Mouse (Mus musculus) neural tube, embryonic 10.5 days (tissue): ENCODE results near the gene Slc35a3.

Experiments
- DNase-seq: peaks from one replicate; pipeline ENCODE4 v3.0.0-alpha.2; 2017; ENCODE audit warnings: low spot score; ENCODE audit errors: extremely low spot score

Gene Slc35a3

DNA sequence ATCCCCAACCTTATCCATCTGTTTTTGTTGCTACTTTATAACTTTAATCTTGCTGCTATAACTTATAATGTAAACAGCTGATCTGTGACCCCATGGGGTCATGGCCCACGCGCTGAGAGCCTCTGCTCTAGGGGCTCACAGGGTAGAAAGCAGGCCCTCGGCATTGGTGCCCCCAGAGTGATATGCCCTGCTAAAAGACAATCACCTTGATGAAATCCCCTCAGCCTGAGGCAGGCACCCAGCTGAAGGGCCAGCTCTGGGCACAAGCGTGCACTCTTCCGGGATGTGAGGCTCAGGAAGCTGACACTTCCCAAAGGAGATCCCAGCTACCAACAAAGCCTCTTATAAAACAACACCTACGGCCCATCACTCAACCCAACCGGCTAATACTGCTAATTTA lies 74.1 kb downstream of the Slc35a3 start:
- no peak for DNase-seq

DNA sequence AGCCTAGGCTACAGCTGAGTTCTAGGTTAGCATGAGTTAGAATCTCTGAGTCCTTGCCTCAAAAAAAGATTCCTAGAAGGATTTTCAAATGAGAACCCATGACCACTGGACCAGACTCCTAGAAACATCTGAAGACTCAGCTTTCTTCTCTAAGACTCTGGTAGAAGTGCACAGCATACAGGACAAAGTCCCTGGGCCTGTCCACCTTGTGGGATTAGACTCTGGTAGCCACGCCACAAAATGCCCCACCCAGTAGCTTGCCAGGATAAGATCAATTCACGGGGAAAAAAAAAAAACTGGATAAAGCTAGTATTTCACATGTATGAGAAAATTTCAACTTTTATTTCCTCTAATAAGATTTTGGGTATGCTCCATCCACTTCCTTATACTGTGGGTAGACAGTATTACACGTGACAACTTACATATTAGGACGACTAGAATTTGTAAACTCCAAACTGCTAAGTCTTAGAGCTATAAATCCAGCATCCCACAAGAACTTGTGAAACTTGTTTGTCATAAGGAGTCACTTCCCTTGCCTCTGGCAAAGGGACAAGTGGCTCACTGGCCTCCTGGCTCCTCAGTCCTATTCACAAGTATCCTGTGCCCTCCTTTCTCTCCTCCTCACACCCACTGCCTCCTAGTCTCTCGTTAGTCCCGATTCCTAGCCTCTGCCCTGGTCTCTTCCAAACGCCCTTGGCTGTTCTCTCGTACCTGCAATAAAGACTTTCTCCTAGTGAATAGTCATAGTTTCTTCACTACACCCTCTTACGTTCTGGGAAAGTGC lies 74.7 kb downstream of the Slc35a3 start:
- no peak for DNase-seq

DNA sequence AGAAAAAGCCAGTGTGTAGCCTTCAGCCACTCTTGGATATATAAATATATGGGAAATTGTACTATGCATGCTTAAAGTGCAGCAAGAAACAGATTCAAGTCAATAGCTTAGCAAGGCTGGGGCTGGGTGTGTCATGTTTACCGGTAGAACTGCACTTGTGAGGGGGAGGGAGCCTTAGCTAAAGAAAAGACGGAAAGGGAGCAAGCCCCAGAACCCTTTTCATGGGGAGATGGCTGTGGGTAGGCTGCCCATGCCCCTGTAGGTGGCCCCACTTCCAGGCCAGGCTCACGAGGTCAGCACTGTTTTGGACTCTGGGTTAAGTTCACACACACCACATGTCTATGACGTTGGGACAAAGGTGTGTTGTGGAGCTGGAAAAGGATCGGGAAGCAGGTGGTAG lies 76.8 kb downstream of the Slc35a3 start:
- DNase-seq = no peak

DNA sequence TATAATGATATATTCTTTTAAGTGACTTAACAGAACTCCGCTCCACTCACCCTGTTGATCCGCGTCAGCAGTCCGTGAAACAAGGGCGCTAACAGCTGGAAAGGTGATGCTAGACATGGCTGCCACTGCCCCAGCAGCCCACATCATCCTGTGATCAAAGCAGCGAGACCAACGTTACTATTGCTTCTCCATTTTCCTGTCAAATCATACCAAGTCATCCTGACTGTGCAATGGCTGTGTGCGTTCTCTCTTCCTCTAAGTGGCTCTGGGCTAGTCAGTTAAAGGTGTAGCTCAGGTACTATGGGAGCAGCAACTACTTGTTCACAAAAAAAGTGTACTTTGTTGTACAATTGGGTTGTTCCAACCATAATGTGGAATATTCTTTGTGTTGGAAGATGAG lies 77.8 kb downstream of the Slc35a3 start:
- DNase-seq = no peak

DNA sequence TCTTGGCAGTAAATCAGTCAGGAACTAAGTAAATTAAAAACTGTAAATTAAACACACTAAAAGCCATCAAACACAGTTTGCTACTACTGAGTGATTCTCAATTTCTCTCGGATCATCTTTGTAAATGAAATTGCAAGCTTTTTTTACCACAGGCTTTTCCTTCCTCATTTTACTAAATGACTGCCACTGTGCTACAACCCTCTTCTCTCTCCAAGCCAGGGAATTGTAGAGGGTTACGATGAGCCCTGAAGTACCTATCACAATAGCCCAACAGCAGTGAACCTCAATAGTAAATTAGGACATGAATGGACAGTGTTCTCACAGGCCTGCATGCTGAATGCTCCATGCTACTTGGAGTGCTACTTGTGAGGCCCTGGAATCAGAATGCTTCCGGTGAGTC lies 78.5 kb downstream of the Slc35a3 start:
- DNase-seq = no peak

DNA sequence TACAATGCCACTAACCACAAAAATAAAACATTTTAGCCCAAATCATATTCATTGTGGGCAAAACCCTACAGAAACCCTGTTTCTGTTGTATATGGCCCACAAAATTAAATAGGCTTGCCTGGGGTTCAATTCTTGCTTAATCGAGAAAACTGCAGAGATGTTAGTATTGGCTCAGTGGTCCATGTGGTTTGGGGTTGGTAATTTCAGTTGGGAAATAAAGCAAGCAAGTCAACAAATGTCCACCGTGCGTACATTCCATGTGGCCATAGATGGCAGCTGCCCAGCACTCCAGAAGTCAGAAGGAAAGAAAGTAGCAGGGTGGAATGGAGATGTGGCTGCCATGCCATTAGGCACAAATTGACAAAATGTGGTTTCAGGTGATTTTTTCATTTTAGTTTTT lies 79.7 kb downstream of the Slc35a3 start:
- no peak for DNase-seq

DNA sequence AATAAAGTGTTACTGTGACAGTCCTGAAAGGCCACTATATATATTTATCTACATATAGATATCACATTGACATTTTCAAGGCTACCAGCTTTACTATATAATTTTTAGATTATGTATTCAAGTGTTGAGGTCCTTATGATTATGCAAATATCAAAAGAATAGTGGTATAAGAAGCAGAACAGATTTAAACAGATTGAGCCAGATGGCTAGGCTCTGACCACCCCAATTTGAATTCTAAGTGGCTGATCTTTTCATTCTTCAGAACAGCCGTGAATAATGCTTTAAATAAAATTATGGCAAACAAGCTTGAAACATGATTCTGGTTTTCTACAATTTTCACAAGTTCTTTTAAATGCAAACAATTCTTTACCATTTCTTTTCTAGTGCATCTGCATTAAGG lies 81.2 kb downstream of the Slc35a3 start:
- DNase-seq = no peak

DNA sequence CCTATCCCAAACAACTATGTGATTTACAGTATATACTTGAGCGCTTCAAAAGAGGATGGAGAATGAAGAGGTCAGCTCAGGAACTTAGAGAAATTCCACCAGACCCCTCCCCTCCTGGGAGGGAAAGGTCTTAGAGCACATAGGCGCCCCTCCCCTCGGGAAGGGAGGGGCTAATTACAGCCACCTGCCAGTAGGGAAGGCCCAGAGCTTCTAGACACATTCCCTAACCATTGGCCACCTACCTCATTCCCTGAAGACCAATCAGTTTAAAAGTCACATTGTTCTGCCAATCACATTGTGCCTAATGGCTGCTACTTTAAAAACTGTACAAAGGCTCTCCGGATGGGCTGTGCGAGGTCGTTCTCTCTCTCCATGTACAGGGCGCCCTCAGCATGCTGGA lies 90.0 kb downstream of the Slc35a3 start:
- DNase-seq = no peak

DNA sequence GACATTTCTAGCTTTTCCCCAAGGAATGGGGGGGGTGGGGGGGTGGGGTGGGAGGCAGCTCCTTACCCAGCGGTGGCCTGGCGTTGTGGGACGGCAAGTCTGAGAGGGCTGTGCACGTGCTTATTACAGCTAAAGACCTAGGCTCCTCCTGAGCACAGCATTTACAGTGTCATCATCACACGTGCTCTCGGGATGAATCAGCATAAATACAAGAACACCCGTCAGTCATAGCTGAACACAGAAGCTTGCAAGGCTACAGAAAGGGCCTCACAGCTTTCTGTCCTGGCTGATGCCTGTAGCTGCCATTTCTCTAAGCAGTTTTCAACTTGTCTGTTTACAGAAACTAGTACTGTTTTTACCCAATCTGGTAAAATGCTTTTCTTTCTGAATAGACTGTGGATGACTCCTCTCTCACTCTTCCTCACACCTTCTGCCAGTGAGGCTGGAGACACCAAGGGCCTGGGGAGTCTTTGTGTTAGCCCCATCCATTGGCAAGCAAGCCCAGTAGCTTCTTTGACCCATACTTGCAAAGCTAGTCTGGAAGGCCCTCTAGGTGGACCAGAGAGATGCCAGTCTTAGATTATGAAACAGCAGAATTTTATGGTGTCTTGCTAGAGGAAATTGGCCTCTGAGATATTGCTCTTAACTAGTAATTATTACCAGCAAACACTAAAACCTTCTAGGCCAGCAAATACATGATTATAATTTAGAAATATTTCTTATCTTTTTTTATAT lies 91.8 kb downstream of the Slc35a3 start:
- DNase-seq = no peak
